Mouse (Mus musculus) skeletal muscle tissue, adult 2 months (tissue): Measurements from ENCODE around the gene Frmd5.

Experiments used
- DNase-seq: peaks from one replicate; pipeline ENCODE4 v3.0.0-alpha.2; 2012; ENCODE audit warnings: low read depth, low spot score

The Frmd5 gene

GRCm38 (mm10) chr2:121621262-121622163 is 185.4 kb downstream of the Frmd5 start:
- DNase-seq: no peak

- DNase-seq: no peak
These were observed 186.2 kb downstream of the Frmd5 start for GRCm38 (mm10) chr2:121620582-121621261.

- no peak for DNase-seq
These were observed 191.7 kb downstream of the Frmd5 start for GRCm38 (mm10) chr2:121615199-121615559.

GRCm38 (mm10) chr2:121614483-121615198 is 192.2 kb downstream of the Frmd5 start:
- DNase-seq: no peak

- DNase-seq: no peak
These were observed 194.8 kb downstream of the Frmd5 start for GRCm38 (mm10) chr2:121612112-121612511.

- no peak for DNase-seq
These were observed 196.6 kb downstream of the Frmd5 start for GRCm38 (mm10) chr2:121610008-121610884.

- no peak for DNase-seq
These were observed 197.7 kb downstream of the Frmd5 start for GRCm38 (mm10) chr2:121609141-121609724.

GRCm38 (mm10) chr2:121602397-121602796 is 204.5 kb downstream of the Frmd5 start:
- no peak for DNase-seq

GRCm38 (mm10) chr2:121601543-121601942 is 205.3 kb downstream of the Frmd5 start:
- DNase-seq: no peak

- DNase-seq: no peak
These were observed 206.2 kb downstream of the Frmd5 start for GRCm38 (mm10) chr2:121600736-121601135.

- no peak for DNase-seq
These were observed 208.6 kb downstream of the Frmd5 start for GRCm38 (mm10) chr2:121598249-121598648.

- no peak for DNase-seq
These were observed 210.3 kb downstream of the Frmd5 start for GRCm38 (mm10) chr2:121596621-121597020.

- no peak for DNase-seq
These were observed 212.1 kb downstream of the Frmd5 start for GRCm38 (mm10) chr2:121594660-121595291.

GRCm38 (mm10) chr2:121594131-121594530 is 212.8 kb downstream of the Frmd5 start:
- no peak for DNase-seq

GRCm38 (mm10) chr2:121588309-121588694 is 218.6 kb downstream of the Frmd5 start:
- DNase-seq: peak; percentile 38

GRCm38 (mm10) chr2:121587523-121588308 is 219.2 kb downstream of the Frmd5 start:
- no peak for DNase-seq

GRCm38 (mm10) chr2:121584705-121585104 is 222.2 kb downstream of the Frmd5 start:
- no peak for DNase-seq

GRCm38 (mm10) chr2:121583468-121584116 is 223.3 kb downstream of the Frmd5 start:
- DNase-seq: no peak

- DNase-seq: no peak
These were observed 224.0 kb downstream of the Frmd5 start for GRCm38 (mm10) chr2:121582809-121583376.
